Mouse (Mus musculus): ENCODE measurements around the gene Btnl2. TPM values are rescaled to one million over a fixed set of nuclear protein-coding genes. Genes with fewer than 3 reads are reported as not detected.

The Btnl2 gene
- polyA plus RNA-seq, 1 experiment from 2014 or later = not detected

DNA sequence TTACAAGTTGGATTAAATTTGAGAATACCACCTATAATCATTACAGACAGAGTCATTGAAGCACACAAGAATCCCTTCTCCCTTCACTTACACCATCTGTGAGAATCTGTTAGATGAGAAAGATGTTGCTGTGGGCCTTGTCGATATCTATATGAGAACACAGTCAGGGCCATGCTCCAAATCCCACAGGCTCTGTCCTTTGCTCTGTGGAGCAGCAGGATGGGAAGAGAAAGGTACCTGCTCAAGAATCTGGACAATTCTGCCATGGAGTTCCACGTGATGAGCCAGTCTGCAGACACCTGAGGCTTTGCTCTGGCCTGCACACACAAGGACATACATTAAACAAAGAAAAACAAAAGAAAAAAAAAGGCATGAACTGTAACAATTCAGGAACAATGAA, 37.9 kb upstream of the Btnl2 start:
- Histone ChIP-seq H3K9ac (replicated peaks) (no peak overlapping the region), H3K27ac (replicated peaks) (no peak overlapping the region), H3K4me2 (no peak overlapping the region), H3K9me3 (replicated peaks) (no peaks in the 10 kb centered on the region), H3K4me1 (no peaks in the 10 kb centered on the region), H3K36me3 (no peaks in the 10 kb centered on the region), H3K4me3 (replicated peaks) (no peak overlapping the region), H3K27me3 (replicated peaks) (no peaks in the 10 kb centered on the region)
- 76% methylated on average over 2 of the region's 2 CpGs for WGBS
- ATAC-seq (ENCODE audit: low FRiP score) = no peak

- Histone ChIP-seq H3K36me3 (no peaks in the 10 kb centered on the region), H3K9me3 (replicated peaks) (no peaks in the 10 kb centered on the region), H3K9ac (replicated peaks) (no peak overlapping the region), H3K27ac (replicated peaks) (no peak overlapping the region), H3K4me2 (no peak overlapping the region), H3K4me1 (no peaks in the 10 kb centered on the region), H3K27me3 (replicated peaks) (no peaks in the 10 kb centered on the region), H3K4me3 (replicated peaks) (no peak overlapping the region)
- no peak for ATAC-seq (ENCODE audit: low FRiP score)
- 37% methylated on average over 2 of the region's 2 CpGs for WGBS
Observed at GRCm38 (mm10) chr17:34317275-34317674, 37.3 kb upstream of the Btnl2 start.

- no peak within 1 kb of the TSS for H3K27ac ChIP-seq (replicated peaks)
- no peaks in the 10 kb centered on the region for H3K4me1 ChIP-seq
- H3K9me3 ChIP-seq (replicated peaks) = no peaks in the 10 kb centered on the region
- no peaks in the 10 kb centered on the region for H3K27me3 ChIP-seq (replicated peaks)
- 52% methylated on average over 4 of the region's 4 CpGs for WGBS
- no peak within 1 kb of the TSS for H3K4me3 ChIP-seq (replicated peaks)
- no peak within 1 kb of the TSS for H3K4me2 ChIP-seq
- no peak for ATAC-seq (ENCODE audit: low FRiP score)
- no peak within 1 kb of the TSS for H3K9ac ChIP-seq (replicated peaks)
- no peaks in the 10 kb centered on the region for H3K36me3 ChIP-seq
Observed at GRCm38 (mm10) chr17:34325436-34325835, 29.2 kb upstream of the Btnl2 start, which contains the start of gene H2-Eb2. TSS of gene H2-Eb2 (plus strand) at chr17:34325665.

DNA sequence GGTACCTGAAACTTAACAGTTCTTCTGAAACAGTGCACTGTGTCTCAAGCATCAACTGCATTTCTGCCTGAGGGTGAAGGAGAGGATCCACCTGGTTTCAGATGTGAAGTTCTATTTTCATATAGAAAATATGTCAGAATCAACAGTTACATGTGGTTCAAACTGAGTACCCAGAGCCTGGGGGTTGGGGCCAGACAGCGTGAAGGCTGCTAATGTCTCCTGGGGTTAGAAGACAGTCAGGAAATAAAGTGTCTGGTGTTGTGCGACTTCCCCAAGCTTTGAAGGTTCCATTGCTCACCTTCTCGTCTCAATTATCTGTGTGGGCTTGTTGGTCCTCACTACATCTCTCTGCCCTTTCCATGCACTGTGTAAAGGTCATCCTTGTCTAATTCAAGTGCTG, 28.2 kb upstream of the Btnl2 start:
- no peak overlapping the region for H3K27ac ChIP-seq (replicated peaks)
- no peaks in the 10 kb centered on the region for H3K36me3 ChIP-seq
- no peak for ATAC-seq (ENCODE audit: low FRiP score)
- no peaks in the 10 kb centered on the region for H3K27me3 ChIP-seq (replicated peaks)
- 79% methylated on average over 3 of the region's 3 CpGs for WGBS
- no peaks in the 10 kb centered on the region for H3K4me1 ChIP-seq
- H3K4me3 ChIP-seq (replicated peaks) = no peak overlapping the region
- no peak overlapping the region for H3K9ac ChIP-seq (replicated peaks)
- H3K4me2 ChIP-seq = no peak overlapping the region
- no peaks in the 10 kb centered on the region for H3K9me3 ChIP-seq (replicated peaks)

GRCm38 (mm10) chr17:34329807-34330206, 24.8 kb upstream of the Btnl2 start:
- Histone ChIP-seq H3K9me3 (replicated peaks) (no peaks in the 10 kb centered on the region), H3K4me3 (replicated peaks) (no peak overlapping the region), H3K27ac (replicated peaks) (no peak overlapping the region), H3K9ac (replicated peaks) (no peak overlapping the region), H3K36me3 (no peaks in the 10 kb centered on the region), H3K27me3 (replicated peaks) (0 out of 2 replicates have a peak, but pooled peaks cover 2% of the 10 kb centered on the region), H3K4me1 (no peaks in the 10 kb centered on the region), H3K4me2 (no peak overlapping the region)
- ATAC-seq (ENCODE audit: low FRiP score) = no peak
- WGBS = 67% methylated on average over 2 of the region's 2 CpGs

GRCm38 (mm10) chr17:34331200-34331599, 23.4 kb upstream of the Btnl2 start:
- no peaks in the 10 kb centered on the region for H3K9me3 ChIP-seq (replicated peaks)
- 0 out of 2 replicates have a peak, but pooled peaks cover 2% of the 10 kb centered on the region for H3K27me3 ChIP-seq (replicated peaks)
- no peaks in the 10 kb centered on the region for H3K36me3 ChIP-seq
- H3K27ac ChIP-seq (replicated peaks) = no peak overlapping the region
- ATAC-seq (ENCODE audit: low FRiP score) = no peak
- 98% methylated on average over 1 of the region's 1 CpGs for WGBS
- no peak overlapping the region for H3K4me2 ChIP-seq
- H3K9ac ChIP-seq (replicated peaks) = no peak overlapping the region
- no peaks in the 10 kb centered on the region for H3K4me1 ChIP-seq
- H3K4me3 ChIP-seq (replicated peaks) = no peak overlapping the region

DNA sequence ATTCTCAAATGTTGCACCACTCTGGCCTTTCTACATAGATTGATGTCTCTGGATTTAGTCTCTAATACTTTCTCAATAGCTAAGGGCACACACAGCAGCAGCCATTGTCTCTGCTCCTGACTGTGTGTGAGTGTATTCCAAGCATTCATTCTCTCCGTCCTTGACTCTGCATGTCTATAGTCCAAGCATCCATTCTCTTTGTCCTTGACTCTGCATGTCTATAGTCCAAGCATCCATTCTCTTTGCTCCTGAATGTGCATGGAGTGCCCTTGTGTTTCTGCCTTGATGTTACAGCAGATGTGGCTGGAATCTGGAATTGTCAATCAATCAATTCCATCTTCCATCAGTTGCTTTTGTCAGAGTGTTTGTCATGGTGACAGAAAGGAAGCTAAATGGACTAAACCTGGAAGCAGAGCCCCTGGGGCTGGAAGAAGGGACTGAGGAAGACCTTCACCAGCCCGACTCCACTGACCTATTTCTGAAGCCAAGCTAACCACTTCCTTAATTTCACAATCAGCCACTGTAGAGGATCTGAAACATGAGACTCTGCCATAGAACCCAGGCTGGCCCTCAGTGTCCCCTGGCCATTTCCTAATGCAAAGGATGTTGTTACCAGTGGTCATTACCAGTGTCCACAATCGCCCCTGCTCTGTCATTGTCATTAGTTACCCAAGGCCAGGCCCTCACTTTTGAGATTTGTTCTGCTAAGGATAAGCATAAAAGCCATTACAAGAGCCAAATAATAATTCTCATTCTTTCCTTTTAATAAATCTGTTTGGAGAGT, 13.8 kb upstream of the Btnl2 start:
- Histone ChIP-seq H3K36me3 (no peaks in the 10 kb centered on the region), H3K9ac (replicated peaks) (no peak overlapping the region), H3K9me3 (replicated peaks) (no peaks in the 10 kb centered on the region), H3K4me3 (replicated peaks) (no peak overlapping the region), H3K27me3 (replicated peaks) (no peaks in the 10 kb centered on the region), H3K4me1 (no peaks in the 10 kb centered on the region), H3K4me2 (no peak overlapping the region), H3K27ac (replicated peaks) (no peak overlapping the region)
- 50% methylated on average over 3 of the region's 3 CpGs for WGBS
- ATAC-seq (ENCODE audit: low FRiP score) = no peak

GRCm38 (mm10) chr17:34344882-34345281, 9.7 kb upstream of the Btnl2 start:
- H3K27ac ChIP-seq (replicated peaks) = no peak overlapping the region
- 87% methylated on average over 4 of the region's 4 CpGs for WGBS
- no peak overlapping the region for H3K4me2 ChIP-seq
- ATAC-seq (ENCODE audit: low FRiP score) = no peak
- no peaks in the 10 kb centered on the region for H3K36me3 ChIP-seq
- H3K4me3 ChIP-seq (replicated peaks) = no peak overlapping the region
- no peaks in the 10 kb centered on the region for H3K9me3 ChIP-seq (replicated peaks)
- no peak overlapping the region for H3K9ac ChIP-seq (replicated peaks)
- H3K27me3 ChIP-seq (replicated peaks) = no peaks in the 10 kb centered on the region
- H3K4me1 ChIP-seq = no peaks in the 10 kb centered on the region

DNA sequence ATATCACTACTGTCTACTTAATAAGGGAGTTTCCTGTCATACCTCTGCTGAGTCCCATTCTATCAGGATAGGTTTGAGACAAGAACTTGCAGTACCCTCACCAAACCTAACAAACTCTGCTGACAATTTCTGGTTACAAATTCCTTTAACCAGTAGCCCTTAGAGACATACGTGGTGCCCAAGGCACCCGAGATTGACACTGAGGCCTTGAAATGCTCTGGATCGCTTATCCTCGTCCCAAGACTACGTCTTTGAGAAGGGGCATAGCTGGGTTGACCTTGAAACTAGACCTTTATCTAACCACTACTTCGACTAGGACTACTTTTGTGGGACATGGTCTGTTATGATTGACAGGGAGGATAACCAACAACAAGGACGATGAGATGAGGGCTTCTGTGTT, 9.1 kb upstream of the Btnl2 start:
- no peaks in the 10 kb centered on the region for H3K36me3 ChIP-seq

GRCm38 (mm10) chr17:34346041-34346440, 8.6 kb upstream of the Btnl2 start:
- no peak overlapping the region for H3K4me2 ChIP-seq
- no peak overlapping the region for H3K9ac ChIP-seq (replicated peaks)
- H3K27ac ChIP-seq (replicated peaks) = no peak overlapping the region
- no peaks in the 10 kb centered on the region for H3K36me3 ChIP-seq
- WGBS = 76% methylated on average over 3 of the region's 3 CpGs
- H3K9me3 ChIP-seq (replicated peaks) = no peaks in the 10 kb centered on the region
- no peaks in the 10 kb centered on the region for H3K4me1 ChIP-seq
- H3K4me3 ChIP-seq (replicated peaks) = no peak overlapping the region
- 0 out of 2 replicates have a peak, but pooled peaks cover 5% of the 10 kb centered on the region for H3K27me3 ChIP-seq (replicated peaks)
- no peak for ATAC-seq (ENCODE audit: low FRiP score)

More for the DNA sequence above, 9.1 kb upstream of the Btnl2 start:
- 0 out of 2 replicates have a peak, but pooled peaks cover 2% of the 10 kb centered on the region for H3K27me3 ChIP-seq (replicated peaks)
- no peaks in the 10 kb centered on the region for H3K9me3 ChIP-seq (replicated peaks)
- H3K4me3 ChIP-seq (replicated peaks) = no peak overlapping the region
- H3K4me1 ChIP-seq = no peaks in the 10 kb centered on the region
- H3K9ac ChIP-seq (replicated peaks) = no peak overlapping the region
- ATAC-seq (ENCODE audit: low FRiP score) = no peak
- no peak overlapping the region for H3K4me2 ChIP-seq
- WGBS = 90% methylated on average over 7 of the region's 7 CpGs
- no peak overlapping the region for H3K27ac ChIP-seq (replicated peaks)

GRCm38 (mm10) chr17:34347606-34348308, 6.9 kb upstream of the Btnl2 start:
- Histone ChIP-seq H3K4me2 (no peak overlapping the region), H3K9ac (replicated peaks) (no peak overlapping the region), H3K4me3 (replicated peaks) (no peak overlapping the region), H3K36me3 (no peaks in the 10 kb centered on the region), H3K4me1 (no peaks in the 10 kb centered on the region), H3K27ac (replicated peaks) (no peak overlapping the region), H3K9me3 (replicated peaks) (no peaks in the 10 kb centered on the region), H3K27me3 (replicated peaks) (0 out of 2 replicates have a peak, but pooled peaks cover 5% of the 10 kb centered on the region)
- WGBS = 72% methylated on average over 6 of the region's 6 CpGs
- ATAC-seq (ENCODE audit: low FRiP score) = no peak

DNA sequence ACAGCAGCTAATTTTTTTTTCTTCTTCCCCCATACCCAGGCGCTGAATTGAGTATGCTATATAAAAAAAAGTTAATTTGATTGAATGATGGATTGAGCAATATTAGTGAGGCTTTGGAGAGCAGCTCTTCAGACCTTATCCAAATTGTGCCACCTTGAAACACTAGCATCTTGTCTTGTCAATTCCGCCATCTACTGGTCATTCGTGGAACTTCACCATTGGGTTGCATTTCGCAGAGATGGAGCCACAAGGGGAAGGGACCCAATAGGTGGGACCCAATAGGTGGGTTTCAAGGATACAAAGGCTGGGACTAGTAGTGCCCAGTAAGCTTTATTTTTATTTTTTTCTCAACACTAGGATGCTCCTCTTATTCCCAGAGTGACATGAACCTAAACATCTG, 5.2 kb upstream of the Btnl2 start:
- Histone ChIP-seq H3K36me3 (no peaks in the 10 kb centered on the region), H3K4me1 (no peaks in the 10 kb centered on the region), H3K4me2 (no peak overlapping the region), H3K9me3 (replicated peaks) (no peaks in the 10 kb centered on the region), H3K4me3 (replicated peaks) (no peak overlapping the region), H3K27ac (replicated peaks) (no peak overlapping the region), H3K9ac (replicated peaks) (no peak overlapping the region), H3K27me3 (replicated peaks) (0 out of 2 replicates have a peak, but pooled peaks cover 5% of the 10 kb centered on the region)
- ATAC-seq (ENCODE audit: low FRiP score) = no peak
- 3% methylated on average over 4 of the region's 4 CpGs for WGBS

Measured in neural tube, embryonic 15.5 days (tissue).